Mouse (Mus musculus): ENCODE measurements around the gene Olfr876. TPM values are rescaled to one million over a fixed set of nuclear protein-coding genes. Genes with fewer than 3 reads are reported as not detected.
"Not testable (repeated sequence)": the region's sequence is repeated elsewhere in the genome, so short reads cannot be mapped to it uniquely, and the experiment has no call there.

Olfr876 gene
- not detected for total RNA-seq (2021)
- long read RNA-seq = 0 reads

DNA sequence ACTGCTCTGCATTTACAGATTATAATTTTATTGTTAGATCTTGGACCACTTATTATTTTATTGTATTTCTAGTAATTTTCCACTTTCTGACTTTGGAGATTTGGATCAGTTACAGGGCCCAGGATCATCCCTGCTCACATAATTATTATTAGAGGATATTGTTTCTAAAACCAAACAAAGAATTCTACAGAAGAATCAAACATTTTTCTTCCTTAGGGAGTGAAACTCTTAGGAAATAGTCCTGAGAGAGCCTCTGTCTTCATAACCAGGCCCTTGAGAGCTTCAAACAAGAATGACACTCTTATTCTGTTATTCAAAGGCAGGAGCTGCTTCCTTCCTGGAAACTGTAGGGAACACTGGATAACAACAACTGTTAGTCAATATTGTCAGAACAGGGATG lies at the start of gene Olfr876:
Olfr876 (plus strand) TSS at position 301 of the 400 bp plus-strand sequence.
- DNase-seq (ENCODE audit: low spot score in 2 of 2) = no peak

- DNase-seq (ENCODE audit: low spot score in 2 of 2) = no peak
Observed at GRCm38 (mm10) chr9:37761728-37762127, 41.1 kb upstream of the Olfr876 start.

GRCm38 (mm10) chr9:37762541-37762940 lies 40.3 kb upstream of the Olfr876 start:
- DNase-seq (ENCODE audit: low spot score in 2 of 2) = peak in 1 of 2 experiments; percentile 30

GRCm38 (mm10) chr9:37770661-37771060 lies 32.2 kb upstream of the Olfr876 start:
- DNase-seq (ENCODE audit: low spot score in 2 of 2) = no peak

DNA sequence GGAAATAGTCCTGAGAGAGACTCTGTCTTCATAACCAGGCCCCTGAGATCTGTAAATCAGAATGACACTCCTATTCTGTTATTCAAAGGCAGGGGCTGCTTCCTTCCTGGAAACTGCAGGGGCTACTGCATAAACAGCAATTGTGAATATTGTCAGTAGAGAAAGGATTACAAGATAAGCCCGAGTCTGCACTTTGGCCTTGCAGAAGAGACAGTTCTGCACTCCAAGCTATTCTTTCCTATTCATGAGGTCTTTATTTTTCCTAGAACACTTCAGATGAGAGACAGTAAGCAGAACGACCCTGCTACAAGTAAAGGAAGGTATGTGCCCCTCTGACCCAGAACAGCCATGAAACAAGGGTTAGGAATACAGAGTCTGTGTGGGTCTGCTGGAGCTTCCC lies 31.1 kb upstream of the Olfr876 start, which contains the start of gene Olfr875:
Olfr875 (plus strand) TSS at position 99 of the 400 bp plus-strand sequence.
- DNase-seq (ENCODE audit: low spot score in 2 of 2) = no peak

DNA sequence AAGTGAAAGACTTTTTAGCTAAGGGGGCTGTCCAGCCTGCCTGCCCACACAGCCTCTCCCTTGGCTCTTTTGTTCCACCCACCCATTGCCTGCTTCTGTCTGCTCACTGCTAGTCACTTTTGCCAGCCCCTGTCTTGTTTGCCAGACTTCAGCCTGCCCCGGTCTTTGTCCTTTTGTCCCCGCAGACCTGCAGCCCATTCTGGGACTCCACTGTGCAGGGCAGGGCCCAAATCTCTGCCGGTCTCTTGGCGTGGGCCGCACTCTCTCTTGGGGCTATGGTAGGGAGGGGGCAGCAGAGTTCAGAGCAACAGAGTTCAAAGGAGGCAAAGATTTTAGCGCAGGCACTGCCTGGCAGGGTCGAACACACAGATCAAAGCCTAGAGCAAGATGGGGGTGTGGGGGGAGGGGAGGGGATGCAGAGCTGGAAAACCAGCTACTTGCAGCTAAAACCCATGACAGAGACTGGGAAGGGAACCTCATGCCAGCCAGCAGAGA lies 20.0 kb upstream of the Olfr876 start:
- DNase-seq (ENCODE audit: low spot score in 2 of 2) = peak; percentile 36 to 57

DNA sequence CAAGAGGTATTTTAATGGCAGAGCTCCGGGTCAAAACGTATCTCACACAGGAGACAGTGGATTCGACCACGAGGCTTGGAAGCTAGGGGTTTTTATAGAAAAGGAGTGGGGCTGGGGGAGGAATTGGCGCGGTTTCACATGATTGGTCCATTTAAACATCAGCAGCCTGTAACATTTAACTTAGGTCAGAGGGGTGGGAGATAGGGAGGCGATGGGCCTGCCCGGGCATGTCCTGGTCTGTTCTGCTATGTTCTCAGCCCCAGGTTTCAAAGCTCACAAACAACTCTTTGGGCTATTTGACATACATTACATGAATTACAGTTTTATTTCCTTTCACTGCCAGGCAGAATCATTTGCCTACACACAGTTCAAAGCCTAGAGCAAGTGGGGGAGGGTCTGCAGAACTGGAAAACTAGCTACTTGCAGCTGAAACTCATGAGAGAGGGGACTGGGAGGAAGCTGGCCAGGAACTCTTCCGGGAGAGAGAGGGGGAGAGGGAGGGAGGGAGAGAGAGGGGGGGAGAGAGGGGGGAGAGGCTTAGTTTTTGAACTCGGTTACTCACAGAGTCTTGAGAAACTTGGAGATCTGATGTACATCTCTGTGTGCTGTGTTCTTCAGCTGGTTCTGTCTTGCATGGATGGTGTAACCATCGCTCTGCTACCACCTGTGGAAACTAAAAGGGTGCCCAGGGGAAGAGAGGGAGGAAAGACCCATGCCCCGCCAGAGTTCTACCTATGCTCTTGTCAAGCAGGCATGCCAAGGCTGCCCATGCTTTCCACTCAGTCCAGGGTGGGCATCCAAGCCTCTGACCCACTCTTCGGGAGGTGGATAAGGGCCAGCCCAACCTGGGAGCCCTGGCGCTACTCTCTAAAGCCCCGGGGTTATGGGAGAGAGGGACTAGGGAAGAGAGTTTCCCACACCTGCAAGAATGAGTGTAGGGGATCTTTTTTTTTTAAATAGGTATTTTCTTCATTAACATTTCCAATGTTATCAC lies 19.1 kb upstream of the Olfr876 start:
- not testable (repeated sequence) for DNase-seq (ENCODE audit: low spot score in 2 of 2)

DNA sequence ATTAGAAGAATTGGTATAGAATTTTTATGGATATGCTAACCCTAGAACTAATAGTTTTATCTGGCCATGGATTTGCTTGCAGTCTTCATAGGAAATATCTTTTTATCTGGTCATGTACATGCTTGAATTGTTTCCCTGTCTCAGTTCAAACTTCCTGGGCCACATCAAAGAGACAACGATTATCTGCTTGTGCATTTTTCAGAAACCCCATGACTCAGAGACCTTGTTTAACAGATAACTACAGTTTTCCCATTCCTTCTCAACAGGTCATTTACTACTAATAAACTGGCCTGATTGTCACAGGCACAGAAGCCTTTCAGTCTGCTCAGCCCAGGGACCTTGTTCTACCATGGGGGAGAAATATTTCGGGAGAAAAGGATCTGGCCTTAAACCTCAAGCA lies 16.4 kb upstream of the Olfr876 start:
- DNase-seq (ENCODE audit: low spot score in 2 of 2) = no peak

DNA sequence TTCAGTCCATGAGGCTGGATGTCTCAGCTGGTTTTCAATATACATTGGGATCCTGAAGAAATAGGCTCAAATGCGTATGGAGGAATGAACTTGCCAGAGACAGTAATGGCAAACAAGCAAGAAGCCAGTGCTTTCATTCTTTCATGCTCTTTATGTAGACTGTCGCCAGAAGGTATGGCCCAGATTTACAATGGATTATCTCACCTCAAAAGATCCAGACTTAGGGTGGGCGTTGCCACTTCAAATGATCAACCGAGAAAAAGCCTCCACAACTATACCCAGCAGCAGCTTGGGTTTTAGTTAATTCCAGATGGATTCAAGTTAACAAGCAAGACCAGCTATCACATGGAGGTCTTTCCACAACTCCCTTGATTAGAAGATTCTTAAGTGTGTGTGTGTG lies 776 bp upstream of the Olfr876 start:
- DNase-seq (ENCODE audit: low spot score in 2 of 2) = no peak

DNA sequence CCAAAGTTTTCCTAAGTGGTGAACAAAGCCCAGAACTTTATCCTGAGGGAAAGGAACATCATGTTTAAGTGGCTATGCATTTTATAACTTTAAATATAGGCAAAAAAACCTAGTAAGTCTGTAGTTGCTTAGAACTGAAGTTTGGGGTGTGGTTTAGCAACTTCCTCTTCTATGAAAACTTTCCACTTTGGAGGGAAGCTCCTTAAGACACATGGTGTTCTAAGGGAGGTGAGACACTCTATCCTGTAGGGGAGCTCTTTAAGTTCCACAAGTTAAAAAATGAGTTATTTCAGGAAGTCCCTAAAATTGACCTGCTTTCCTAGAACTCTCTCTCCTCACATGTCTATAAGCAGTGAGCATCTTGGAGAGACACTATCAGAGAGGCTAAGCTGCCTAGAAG lies 4.4 kb downstream of the Olfr876 start:
- no peak for DNase-seq (ENCODE audit: low spot score in 2 of 2)

GRCm38 (mm10) chr9:37808456-37808855 lies 5.6 kb downstream of the Olfr876 start:
- no peak for DNase-seq (ENCODE audit: low spot score in 2 of 2)

DNA sequence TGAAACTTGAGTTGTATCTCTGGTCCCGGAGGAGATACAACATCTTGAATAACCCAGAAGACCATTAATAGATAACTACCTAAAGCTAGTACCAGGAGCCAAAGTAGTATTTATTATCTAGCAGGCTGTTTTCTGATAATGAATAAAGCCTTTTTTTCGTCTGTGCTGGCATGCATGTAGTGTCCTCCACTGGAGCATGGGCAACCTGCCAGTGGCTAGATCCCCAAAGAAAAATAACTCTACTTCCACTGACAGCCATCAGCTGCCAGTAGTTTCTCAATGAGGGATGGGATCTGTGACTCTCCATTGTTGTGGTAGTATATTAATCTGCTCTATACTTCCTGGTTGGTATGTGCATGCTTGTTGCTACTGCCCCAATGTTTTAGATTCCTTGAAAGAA lies 6.1 kb downstream of the Olfr876 start:
- DNase-seq (ENCODE audit: low spot score in 2 of 2) = no peak

DNA sequence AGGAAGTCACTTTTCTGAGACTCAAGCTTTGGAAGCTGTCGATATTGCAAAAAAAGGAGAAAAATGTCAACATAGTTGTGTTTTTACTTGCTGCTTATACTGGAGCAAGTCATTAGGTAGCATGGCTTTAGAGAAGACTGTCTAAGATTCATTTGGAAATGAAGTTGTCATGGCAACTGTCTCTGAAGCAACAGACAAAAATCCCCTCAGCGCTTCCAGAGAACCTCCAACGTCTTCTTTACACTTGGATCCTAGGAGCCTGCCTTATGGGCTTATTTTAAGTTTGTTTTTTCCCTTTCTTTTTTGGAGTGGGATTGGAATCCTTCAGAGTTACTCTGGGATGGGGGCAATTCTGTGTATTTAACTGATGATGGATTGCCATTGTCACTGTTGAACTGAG lies 11.9 kb downstream of the Olfr876 start:
- no peak for DNase-seq (ENCODE audit: low spot score in 2 of 2)

DNA sequence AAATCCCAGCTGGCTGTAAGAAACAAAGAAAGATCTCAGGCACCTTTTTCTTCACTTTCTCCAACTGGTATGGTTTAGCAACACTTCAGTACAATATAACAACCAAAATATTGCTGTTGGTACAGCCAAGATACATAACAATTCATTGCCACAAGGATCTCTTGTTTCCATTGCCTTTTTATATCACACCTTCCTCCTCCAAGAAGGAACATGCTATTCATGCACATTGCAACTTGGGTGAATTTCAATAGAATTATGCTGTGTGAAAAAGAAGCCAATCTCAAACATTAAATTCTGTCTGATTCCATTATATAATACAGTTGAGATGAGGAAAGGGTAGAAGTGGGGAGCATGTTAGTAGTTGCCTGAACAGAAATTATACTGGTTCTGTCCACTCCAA lies 27.1 kb downstream of the Olfr876 start:
- no peak for DNase-seq (ENCODE audit: low spot score in 2 of 2)

DNA sequence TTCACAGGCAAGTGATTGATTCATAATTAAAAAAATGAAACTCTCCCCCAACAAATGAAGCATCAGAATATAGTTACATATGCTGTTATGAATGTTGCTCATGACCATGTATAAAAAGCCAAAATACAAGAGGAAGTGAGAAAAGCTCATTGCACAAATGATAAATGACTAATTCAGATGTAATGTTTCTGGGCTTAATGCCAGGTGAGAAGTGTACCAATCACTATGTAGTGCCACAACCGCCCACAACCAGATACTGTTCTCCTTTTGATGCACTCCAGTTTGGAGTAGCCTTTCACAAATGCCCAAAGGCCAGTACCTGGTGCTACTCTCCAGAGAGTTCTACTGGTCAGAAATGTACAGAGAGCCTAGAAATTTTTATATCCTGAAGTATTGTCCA lies 30.5 kb downstream of the Olfr876 start:
- no peak for DNase-seq (ENCODE audit: low spot score in 2 of 2)

DNA sequence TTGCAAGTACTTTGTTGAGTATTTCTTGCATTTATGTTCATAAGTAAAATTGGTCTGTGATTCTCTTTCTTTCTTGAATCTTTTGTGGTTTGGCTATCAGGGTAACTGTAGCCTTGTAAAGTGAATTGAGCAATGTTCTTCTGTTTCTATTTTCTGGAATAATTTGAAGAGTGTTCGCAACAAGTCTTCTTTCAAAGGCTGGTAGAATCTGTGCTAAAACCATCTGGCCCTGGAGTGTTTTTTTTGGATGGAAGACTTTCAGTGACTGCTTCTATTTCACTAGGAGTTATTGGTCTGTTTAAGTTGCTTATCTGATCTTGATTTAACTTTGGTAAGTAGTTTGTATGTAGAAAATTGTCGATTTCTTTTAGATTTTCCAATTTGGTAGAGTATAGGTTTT lies 46.4 kb downstream of the Olfr876 start:
- no peak for DNase-seq (ENCODE audit: low spot score in 2 of 2)

- no peak for DNase-seq (ENCODE audit: low spot score in 2 of 2)
Observed at GRCm38 (mm10) chr9:37853969-37854368, 51.1 kb downstream of the Olfr876 start, which contains the start of gene Olfr877. TSS of gene Olfr877 (plus strand) at chr9:37854269.

Other genes with a start within 250 kb of the Olfr876 start
- gene Siae, start 247.3 kb upstream of the Olfr876 start, total RNA-seq (2021) = 10 to 100 TPM; 10.9 to 12.0 TPM
- 1 to 10 TPM; 2.2 TPM for gene Spa17, start 189.3 kb upstream of the Olfr876 start, total RNA-seq (2021)
- gene Tbrg1, start 145.7 kb upstream of the Olfr876 start, total RNA-seq (2021) = 10 to 100 TPM; 53.4 to 55.6 TPM
- not detected for gene Panx3, start 133.8 kb upstream of the Olfr876 start, total RNA-seq (2021)
- not detected for gene Olfr160, start 86.8 kb upstream of the Olfr876 start, total RNA-seq (2021)
- not detected for gene Olfr874, start 57.9 kb upstream of the Olfr876 start, total RNA-seq (2021)
- not detected for gene Olfr875, start 31.2 kb upstream of the Olfr876 start, total RNA-seq (2021)
- not detected for gene Olfr877, start 51.2 kb downstream of the Olfr876 start, total RNA-seq (2021)
- gene Olfr145, start 93.7 kb downstream of the Olfr876 start, total RNA-seq (2021) = not detected
- gene Olfr878, start 114.8 kb downstream of the Olfr876 start, total RNA-seq (2021) = not detected
- not detected for gene Olfr881, start 188.8 kb downstream of the Olfr876 start, total RNA-seq (2021)
- not detected for gene Olfr883, start 222.8 kb downstream of the Olfr876 start, total RNA-seq (2021)
- not detected for gene Olfr884, start 243.5 kb downstream of the Olfr876 start, total RNA-seq (2021)

Data from layer of hippocampus, postnatal 10 days (tissue).